Mouse (Mus musculus) small intestine, adult 2 months (tissue): ENCODE measurements at regions not wholly inside any gene's neighbourhood (a gene's known extent, or its start where the extent isn't known, plus 50 kb on each side); places are given as distances from the start of the nearest gene placed in this dataset.

Experiments
- CTCF ChIP-seq: fragments of 200-500 bp; IDR thresholded peaks from 2 replicates; pipeline ENCODE4 v1.5.1; 2012; ENCODE audit warnings: low read depth, mild to moderate bottlenecking, control low read depth, inconsistent platforms, low read length, moderate library complexity, mixed read lengths; ENCODE audit not compliant: insufficient replicate concordance, insufficient read length; ENCODE audit errors: extremely low read depth
- POLR2A ChIP-seq: fragments of 200-500 bp; IDR thresholded peaks from 2 replicates; pipeline ENCODE4 v1.6.1; 2012; ENCODE audit warnings: low read depth, mild to moderate bottlenecking, control low read depth, inconsistent platforms, low read length, moderate library complexity

GRCm38 (mm10) chr13:72977971-72978370 lies 282.3 kb upstream of the Irx4 start:
- no peak for TF ChIP-seq CTCF
- no peak for TF ChIP-seq POLR2A
